Mouse (Mus musculus): ENCODE results near the gene Pim1. TPM values are rescaled to one million over a fixed set of nuclear protein-coding genes. Genes with fewer than 3 reads are reported as not detected.

The Pim1 gene
- total and polyA plus RNA-seq, 3 experiments: 75.8 to 178 (median 133) TPM

GRCm38 (mm10) chr17:29494732-29495076 lies 4.2 kb downstream of the Pim1 start:
- H3K36me3 ChIP-seq (replicated peaks in 1 of 2; ENCODE audit: control insufficient read depth in 1 of 2, insufficient read depth in 1 of 2, low read length in 1 of 2): peaks cover 17 to 47% of the 10 kb centered on the region in 2 experiments
- H3K4me1 ChIP-seq (ENCODE audit: control insufficient read depth in 1 of 2, insufficient read depth in 2 of 2): peaks cover 16 to 33% of the 10 kb centered on the region in 2 experiments
- H3K27me3 ChIP-seq (replicated peaks): no peaks in the 10 kb centered on the region
- TF ChIP-seq ELF1 (IDR thresholded peaks at IDR 0.05; ENCODE audit: low read depth, low read length) (peak; percentile 20; the same call in 1 of the 2 replicates), USF2 (conservative IDR thresholded peaks at IDR 0.05; ENCODE audit: low read depth, low read length) (no peak), POLR2A (IDR thresholded peaks at IDR 0.05; ENCODE audit: low read depth, low read length) (peak; percentile 17; the same call in 1 of the 2 replicates), ZNF384 (IDR thresholded peaks at IDR 0.05; ENCODE audit: low read depth, low read length) (no peak), MEF2A (IDR thresholded peaks at IDR 0.05; ENCODE audit: borderline replicate concordance, low read depth, low read length) (no peak)
- H3K9me3 ChIP-seq (replicated peaks; ENCODE audit: low read length): no peaks in the 10 kb centered on the region
- peak overlapping the region; percentile 79 for H3K9ac ChIP-seq (ENCODE audit: insufficient read depth, low read depth)
- peak overlapping the region; percentile 68 for H3K4me2 ChIP-seq (ENCODE audit: insufficient read depth, low read depth, poor library complexity, severe bottlenecking)
- peak overlapping the region; percentile 99 for H3K27ac ChIP-seq (ENCODE audit: insufficient read depth, low read depth)
- peak overlapping the region; percentile 56 to 93 (median 71) for H3K4me3 ChIP-seq (replicated peaks in 1 of 3; ENCODE audit: low read depth in 2 of 3, low read length in 2 of 3, poor library complexity in 1 of 3)
- in situ Hi-C loops (cut with MboI; ENCODE audit: low pct_ligation_motif_present, low pct_unique_long_range_greater_than_20kb, low sequenced_read_pairs) (loop anchor here (5.0 kb wide), 1 partner anchor 97 kb away; no protein-coding TSS in a partner anchor), dilution Hi-C loops (cut with MboI; ENCODE audit: extremely low pct_ligation_motif_present, extremely low pct_unique_long_range_greater_than_20kb, low sequenced_read_pairs) (no loop called here)
- DNase-seq (ENCODE audit: extremely low read depth): no peak
- H3K79me2 ChIP-seq (replicated peaks; ENCODE audit: control insufficient read depth, extremely low read depth, insufficient read depth, poor library complexity, severe bottlenecking): peaks cover 45% of the 10 kb centered on the region

- Histone ChIP-seq H3K4me1 (ENCODE audit: control insufficient read depth in 1 of 2, insufficient read depth in 2 of 2) (peaks cover 19 to 39% of the 10 kb centered on the region in 2 experiments), H3K36me3 (replicated peaks in 1 of 2; ENCODE audit: control insufficient read depth in 1 of 2, insufficient read depth in 1 of 2, low read length in 1 of 2) (peaks cover 17 to 41% of the 10 kb centered on the region in 2 experiments)
- TF ChIP-seq ZMIZ1 (IDR thresholded peaks at IDR 0.05; ENCODE audit: low read depth, low read length): peak; percentile 86; the same call in 1 of the 2 replicates
- no peak for TF ChIP-seq CHD1 (IDR thresholded peaks at IDR 0.05; ENCODE audit: low read depth, low read length)
- TF ChIP-seq USF1 (IDR thresholded peaks at IDR 0.05; ENCODE audit: low read depth, low read length): no peak
- no peak for TF ChIP-seq USF2 (conservative IDR thresholded peaks at IDR 0.05; ENCODE audit: low read depth, low read length)
- no peak for TF ChIP-seq JUN (IDR thresholded peaks at IDR 0.05; ENCODE audit: insufficient read depth, low read depth, low read length)
- no peak; a peak in 1 of 4 replicates for TF ChIP-seq CTCF (conservative IDR thresholded peaks at IDR 0.05 in 1 of 2, IDR thresholded peaks at IDR 0.05 in 1 of 2; ENCODE audit: low read depth in 2 of 2, low read length in 2 of 2)
- no peak for TF ChIP-seq UBTF (IDR thresholded peaks at IDR 0.05; ENCODE audit: low read depth, low read length)
- no peak for TF ChIP-seq MYC (IDR thresholded peaks at IDR 0.05; ENCODE audit: low read depth, low read length)
- no peak for TF ChIP-seq MEF2A (IDR thresholded peaks at IDR 0.05; ENCODE audit: borderline replicate concordance, low read depth, low read length)
- TF ChIP-seq POLR2AphosphoS2 (IDR thresholded peaks at IDR 0.05; ENCODE audit: low read depth, low read length): peak; percentile 99
- 0 out of 2 replicates have a peak, but pooled peaks have one; percentile 12 for TF ChIP-seq SMC3 (IDR thresholded peaks at IDR 0.05; ENCODE audit: low read depth, low read length)
- no peak for TF ChIP-seq ZNF384 (IDR thresholded peaks at IDR 0.05; ENCODE audit: low read depth, low read length)
- peak; percentile 52; the same call in 1 of the 2 replicates for TF ChIP-seq TBP (conservative IDR thresholded peaks at IDR 0.05; ENCODE audit: low read depth, low read length)
- TF ChIP-seq RCOR1 (conservative IDR thresholded peaks at IDR 0.05; ENCODE audit: low read depth, low read length): peak; percentile 72; the same call in 1 of the 2 replicates
- no peak for TF ChIP-seq JUND (conservative IDR thresholded peaks at IDR 0.05; ENCODE audit: low read depth, low read length)
- TF ChIP-seq ETS1 (conservative IDR thresholded peaks at IDR 0.05; ENCODE audit: low read depth, low read length): peak; percentile 19; the same call in 1 of the 2 replicates
- no peak for TF ChIP-seq MAZ (IDR thresholded peaks at IDR 0.05; ENCODE audit: low read depth, low read length)
- no peak for TF ChIP-seq GABPA (IDR thresholded peaks at IDR 0.05; ENCODE audit: insufficient replicate concordance, low read depth, low read length)
- TF ChIP-seq KAT2A (IDR thresholded peaks at IDR 0.05; ENCODE audit: insufficient replicate concordance, low read length): no peak
- TF ChIP-seq NELFE (IDR thresholded peaks at IDR 0.05; ENCODE audit: low read depth, low read length): no peak
- TF ChIP-seq RAD21 (IDR thresholded peaks at IDR 0.05; ENCODE audit: low read depth, low read length): no peak; the same call in 1 of the 2 replicates
- TF ChIP-seq MAFK (IDR thresholded peaks at IDR 0.05; ENCODE audit: insufficient replicate concordance, low read length): peak; percentile 30; the same call in 1 of the 2 replicates
- no peak for TF ChIP-seq MXI1 (IDR thresholded peaks at IDR 0.05; ENCODE audit: low read depth, low read length)
- no peak for TF ChIP-seq E2F4 (IDR thresholded peaks at IDR 0.05; ENCODE audit: insufficient replicate concordance, low read depth, low read length)
- TF ChIP-seq HCFC1 (IDR thresholded peaks at IDR 0.05; ENCODE audit: low read depth, low read length): no peak
- TF ChIP-seq IRF4 (IDR thresholded peaks at IDR 0.05; ENCODE audit: low read depth, low read length): peak; percentile 42
- no peak for TF ChIP-seq MAX (IDR thresholded peaks at IDR 0.05; ENCODE audit: low read length)
- TF ChIP-seq ELF1 (IDR thresholded peaks at IDR 0.05; ENCODE audit: low read depth, low read length): 0 out of 2 replicates have a peak, but pooled peaks have one; percentile 20
These were observed 5.9 kb downstream of the Pim1 start for GRCm38 (mm10) chr17:29496211-29497070.

More at GRCm38 (mm10) chr17:29496211-29497070, 5.9 kb downstream of the Pim1 start:
- Histone ChIP-seq H3K79me2 (replicated peaks; ENCODE audit: control insufficient read depth, extremely low read depth, insufficient read depth, poor library complexity, severe bottlenecking) (peaks cover 37% of the 10 kb centered on the region), H3K4me3 (replicated peaks in 1 of 3; ENCODE audit: low read depth in 2 of 3, low read length in 2 of 3, poor library complexity in 1 of 3) (peak overlapping the region in 1 of 3 experiments; percentile 6), H3K4me2 (ENCODE audit: insufficient read depth, low read depth, poor library complexity, severe bottlenecking) (peak overlapping the region; percentile 27; the same call in 1 of the 2 replicates), H3K27me3 (replicated peaks) (no peaks in the 10 kb centered on the region), H3K9ac (ENCODE audit: insufficient read depth, low read depth) (no peak overlapping the region), H3K27ac (ENCODE audit: insufficient read depth, low read depth) (peak overlapping the region; percentile 69), H3K9me3 (replicated peaks; ENCODE audit: low read length) (no peaks in the 10 kb centered on the region)
- dilution Hi-C loops (cut with MboI; ENCODE audit: extremely low pct_ligation_motif_present, extremely low pct_unique_long_range_greater_than_20kb, low sequenced_read_pairs): no loop called here
- no peak for DNase-seq (ENCODE audit: extremely low read depth)
- in situ Hi-C loops (cut with MboI; ENCODE audit: low pct_ligation_motif_present, low pct_unique_long_range_greater_than_20kb, low sequenced_read_pairs): no loop called here

Data from CH12.LX (cell line).